Mouse (Mus musculus) cerebellum, adult 11 months (tissue): ENCODE measurements at regions not wholly inside any gene's neighbourhood (a gene's known extent, or its start where the extent isn't known, plus 50 kb on each side); places are given as distances from the start of the nearest gene placed in this dataset.

Experiments
- DNase-seq: peaks from one replicate; pipeline ENCODE4 v3.0.0; 2022

- no peak for DNase-seq
Measured at GRCm38 (mm10) chr4:58660511-58660910, 106.8 kb upstream of the Lpar1 start.

- no peak for DNase-seq
Measured at GRCm38 (mm10) chr4:58658206-58658605, 104.5 kb upstream of the Lpar1 start.

- no peak for DNase-seq
Measured at GRCm38 (mm10) chr4:58647761-58648295, 94.1 kb upstream of the Lpar1 start.

- DNase-seq, result no peak
Measured at GRCm38 (mm10) chr4:58646821-58647220, 93.1 kb upstream of the Lpar1 start.

GRCm38 (mm10) chr4:58643371-58643770 lies 89.7 kb upstream of the Lpar1 start:
- no peak for DNase-seq

- no peak for DNase-seq
Measured at GRCm38 (mm10) chr4:58642236-58642635, 88.5 kb upstream of the Lpar1 start.

- DNase-seq, result no peak
Measured at GRCm38 (mm10) chr4:58632696-58633095, 79.0 kb upstream of the Lpar1 start.

GRCm38 (mm10) chr4:58631415-58631814 lies 77.7 kb upstream of the Lpar1 start:
- DNase-seq, result no peak

GRCm38 (mm10) chr4:58627021-58627420 lies 73.3 kb upstream of the Lpar1 start:
- DNase-seq, result no peak

GRCm38 (mm10) chr4:58624059-58624458 lies 70.4 kb upstream of the Lpar1 start:
- no peak for DNase-seq

GRCm38 (mm10) chr4:58620641-58621040 lies 66.9 kb upstream of the Lpar1 start:
- no peak for DNase-seq

- DNase-seq, result no peak
Measured at GRCm38 (mm10) chr4:58617261-58617660, 63.6 kb upstream of the Lpar1 start.

GRCm38 (mm10) chr4:58613536-58613935 lies 59.8 kb upstream of the Lpar1 start:
- DNase-seq, result no peak

- no peak for DNase-seq
Measured at GRCm38 (mm10) chr4:58613022-58613421, 59.3 kb upstream of the Lpar1 start.

GRCm38 (mm10) chr4:58607491-58607890 lies 53.8 kb upstream of the Lpar1 start:
- DNase-seq, result no peak

- DNase-seq, result no peak
Measured at GRCm38 (mm10) chr4:58605941-58606340, 52.2 kb upstream of the Lpar1 start.
